Mouse (Mus musculus): ENCODE measurements around the gene Acot11. TPM values are rescaled to one million over a fixed set of nuclear protein-coding genes. Genes with fewer than 3 reads are reported as not detected.

Gene Acot11
- 10 to 100 TPM; 35.1 to 37.9 TPM for total RNA-seq (2021)
- long read RNA-seq, experiment 1, full-length matches to known transcripts, result 11 of 26 reads
- long read RNA-seq, experiment 1, partial matches to known transcripts, result 4 of 26 reads
- long read RNA-seq, experiment 1, other reads (novel, unspliced or antisense), result 11 of 26 reads
- long read RNA-seq, experiment 2, full-length matches to known transcripts, result 14 of 22 reads
- long read RNA-seq, experiment 2, partial matches to known transcripts, result 1 of 22 reads
- long read RNA-seq, experiment 2, other reads (novel, unspliced or antisense), result 7 of 22 reads

DNA sequence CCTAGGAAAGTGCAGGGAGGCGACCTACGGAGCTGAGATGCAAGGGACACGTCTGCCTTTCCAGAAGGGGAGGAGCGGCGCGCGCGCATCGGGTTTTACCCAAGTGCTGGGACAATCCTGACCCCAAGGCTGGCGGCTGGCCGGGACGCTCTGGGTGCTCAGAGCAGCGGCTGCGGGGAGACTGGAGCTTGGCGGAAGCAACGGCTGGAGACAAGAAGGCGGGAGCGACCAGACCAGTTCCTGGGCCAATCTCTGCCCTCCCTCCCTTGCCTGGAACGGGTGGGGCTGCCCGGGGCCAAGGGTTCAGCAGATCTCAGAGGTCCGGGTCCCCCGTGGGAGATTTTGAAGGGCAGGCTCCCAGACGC lies at the start of gene Acot11:
Gene Acot11 (minus strand): TSS at position 89 of the 365 bp plus-strand sequence.
- peak; percentile 81 for DNase-seq

DNA sequence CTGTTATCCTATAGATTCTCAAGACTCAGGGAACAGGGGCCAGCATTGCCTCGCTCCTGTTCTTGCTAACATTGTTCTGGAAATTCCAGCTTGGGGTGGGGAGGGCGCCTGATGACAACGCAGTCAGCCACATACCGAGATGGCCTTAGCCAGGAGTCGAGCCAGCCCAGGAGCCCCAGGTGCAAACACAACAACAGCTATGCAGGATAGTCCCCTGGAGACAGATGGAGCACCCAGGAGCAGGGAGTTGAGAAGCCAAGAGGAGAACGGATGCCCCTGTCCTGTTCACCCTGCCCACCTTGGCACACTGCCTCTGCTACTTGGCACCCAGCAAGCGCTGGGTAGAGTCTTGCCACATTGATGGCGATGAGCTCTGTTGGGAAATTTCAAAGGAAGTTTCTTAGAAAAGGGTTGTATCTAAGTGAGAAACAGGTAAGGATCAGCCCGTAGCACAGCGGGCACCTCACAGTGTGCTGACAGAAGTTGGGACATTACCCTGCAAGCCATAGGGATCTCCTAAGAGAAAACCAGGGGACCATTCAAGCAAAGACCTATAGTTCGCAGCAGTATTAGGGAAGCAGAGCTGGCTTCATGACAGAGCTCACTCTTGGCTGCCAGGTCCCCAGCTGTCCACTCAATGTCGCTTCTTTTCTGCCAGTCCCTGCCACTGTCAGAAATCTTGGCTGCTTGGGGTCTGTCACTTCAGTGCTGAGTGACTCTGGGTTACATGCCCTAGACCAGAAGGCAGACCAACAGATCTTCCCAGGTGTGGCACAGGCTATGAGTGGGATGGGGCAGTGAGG lies 43.7 kb upstream of the Acot11 start:
- peak; percentile 61 for DNase-seq

DNA sequence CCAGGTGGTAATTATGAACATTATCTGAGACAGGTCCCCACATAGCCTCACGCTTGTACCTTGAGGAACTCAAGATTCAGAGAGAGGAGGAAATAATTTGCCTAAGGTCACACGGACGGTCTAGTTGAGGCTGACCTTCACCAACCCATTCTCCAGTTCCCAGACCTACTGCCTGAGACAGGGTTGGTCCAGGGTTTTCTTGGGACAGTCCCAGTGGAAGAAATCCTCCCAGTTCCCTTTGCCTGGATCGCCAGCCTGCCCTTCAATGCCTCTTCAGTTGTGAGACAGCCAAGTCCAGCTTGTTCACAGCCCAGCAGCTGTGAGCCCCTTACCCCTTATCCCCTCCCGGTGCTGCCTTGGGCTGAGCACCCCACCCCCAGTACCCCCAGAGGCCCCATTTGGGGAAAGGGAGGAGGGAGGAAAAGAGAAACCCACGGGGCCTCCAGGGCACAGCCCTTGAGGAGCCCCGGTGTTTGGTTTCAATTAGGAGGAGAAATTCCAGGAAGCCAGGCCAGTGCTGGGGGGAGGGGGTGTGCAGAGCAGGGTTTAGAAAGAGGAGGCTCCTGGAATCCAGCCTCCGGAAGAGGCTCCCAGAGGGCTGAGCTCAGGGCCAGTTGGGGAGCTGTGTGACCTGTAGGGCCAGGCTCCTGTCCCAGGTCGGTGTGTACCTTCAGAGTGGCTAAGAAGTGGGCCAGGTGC lies 42.9 kb upstream of the Acot11 start:
- peak; percentile 76 for DNase-seq

DNA sequence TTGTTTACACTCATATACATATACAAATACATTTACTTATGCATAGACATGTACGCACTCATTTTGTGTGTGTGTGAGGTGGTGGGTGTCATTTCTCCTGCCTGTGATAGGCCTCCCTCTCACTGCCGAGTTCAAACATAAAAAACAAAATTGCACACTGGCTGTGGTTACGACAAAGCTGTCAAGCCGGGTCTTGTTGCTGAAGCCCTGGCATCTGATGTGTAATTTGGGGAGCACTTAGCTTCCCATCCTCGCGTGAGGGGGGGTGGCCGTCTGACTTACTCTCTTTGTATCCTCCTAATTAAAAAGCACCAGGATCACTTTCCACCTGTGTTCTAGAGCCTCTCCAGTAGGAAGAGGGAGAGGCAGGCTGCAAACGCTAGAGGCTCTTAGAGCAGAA lies 37.8 kb upstream of the Acot11 start:
- no peak for DNase-seq

DNA sequence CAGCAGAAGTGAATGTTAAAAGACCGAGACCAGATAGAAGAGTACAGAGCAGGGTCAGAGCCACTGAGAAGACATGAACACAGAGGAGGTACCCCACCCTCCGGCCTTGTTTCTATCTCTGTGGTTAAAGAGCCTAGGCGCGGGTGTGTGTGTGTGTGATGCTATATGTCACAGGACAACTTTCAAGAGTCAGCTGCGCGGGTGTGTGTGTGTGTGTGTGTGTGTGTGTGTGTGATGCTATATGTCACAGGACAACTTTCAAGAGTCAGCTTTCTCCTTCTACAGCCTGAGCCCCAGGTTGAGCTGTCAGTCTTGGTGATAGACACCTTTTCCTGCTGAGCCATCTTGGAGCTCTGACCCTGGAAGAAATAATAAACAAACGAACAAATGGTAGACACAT lies 37.1 kb upstream of the Acot11 start:
- DNase-seq, result no peak

DNA sequence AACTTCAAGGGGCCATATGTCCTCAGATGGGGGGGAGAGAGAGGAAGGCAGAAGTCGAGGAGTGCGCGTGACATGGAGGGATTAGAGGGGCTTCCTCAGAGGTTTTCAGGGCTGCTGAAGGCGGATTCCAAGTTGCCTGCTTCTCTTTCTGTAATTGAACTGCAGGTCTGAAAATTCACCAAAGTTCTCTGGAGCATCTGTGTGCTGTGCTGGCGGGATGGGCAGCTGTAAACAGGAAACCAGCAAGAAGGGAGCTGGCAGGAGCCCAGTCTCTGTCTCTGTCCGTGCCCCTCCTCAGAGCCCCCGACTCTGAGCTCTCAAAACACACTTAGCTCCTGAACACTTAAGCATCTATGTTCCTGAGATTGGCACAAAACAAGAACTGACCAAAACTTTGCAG lies 36.5 kb upstream of the Acot11 start:
- no peak for DNase-seq

DNA sequence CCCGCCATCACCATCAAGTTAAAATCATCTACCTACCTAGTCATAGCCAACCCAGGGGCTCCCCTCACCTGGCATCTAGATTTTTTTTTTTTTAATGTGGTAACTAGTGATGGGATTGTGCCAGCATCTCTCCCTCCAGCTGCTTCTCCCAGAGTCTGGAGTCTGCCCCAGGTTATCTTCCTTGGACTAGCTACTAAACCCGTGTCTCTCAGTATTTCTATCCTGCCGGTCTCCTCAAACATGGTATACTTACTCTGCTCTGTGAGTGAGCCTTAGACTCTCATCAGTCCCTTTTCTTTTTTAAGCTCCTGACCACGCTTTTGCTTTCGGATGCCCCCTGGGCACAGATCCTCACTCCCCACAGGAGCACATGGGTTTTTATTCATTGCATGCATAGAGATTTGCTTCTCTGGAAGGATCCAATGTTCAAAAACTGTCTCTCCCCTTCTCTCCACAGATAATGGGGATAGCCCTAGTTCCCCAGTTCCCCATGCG lies 35.9 kb upstream of the Acot11 start:
- DNase-seq, result no peak

DNA sequence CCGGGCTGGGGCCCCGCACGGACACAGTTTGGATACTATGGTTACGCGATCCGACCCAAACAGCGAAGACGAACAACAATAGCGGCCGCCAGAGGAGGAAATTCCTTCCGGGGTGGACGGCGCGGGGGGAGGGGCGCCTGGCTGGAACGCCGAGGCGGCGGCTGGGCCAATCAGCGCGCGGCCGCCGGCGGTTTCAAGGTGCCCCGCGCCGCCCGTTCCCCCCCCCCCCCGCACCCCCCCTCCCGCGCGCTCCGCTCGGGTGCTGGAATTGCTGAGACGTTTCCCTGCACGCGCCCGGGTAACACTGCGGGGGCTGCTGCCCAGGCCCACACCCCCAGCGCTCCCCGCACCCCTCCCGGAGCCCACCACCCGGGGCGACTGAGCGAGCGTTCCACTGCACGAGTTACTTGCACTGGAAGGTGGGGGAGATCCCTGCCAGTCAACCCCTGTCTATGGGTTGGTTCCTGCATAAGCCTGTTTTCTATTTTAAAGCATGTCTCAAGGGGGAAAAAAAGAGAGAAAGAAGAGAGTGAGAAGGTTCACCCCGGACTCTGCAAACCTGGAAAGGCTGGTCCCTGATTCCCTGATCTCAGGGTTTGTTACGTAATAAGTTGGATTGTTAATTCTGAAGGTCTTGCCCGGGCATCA lies 35.3 kb upstream of the Acot11 start:
- DNase-seq, result peak; percentile 95

DNA sequence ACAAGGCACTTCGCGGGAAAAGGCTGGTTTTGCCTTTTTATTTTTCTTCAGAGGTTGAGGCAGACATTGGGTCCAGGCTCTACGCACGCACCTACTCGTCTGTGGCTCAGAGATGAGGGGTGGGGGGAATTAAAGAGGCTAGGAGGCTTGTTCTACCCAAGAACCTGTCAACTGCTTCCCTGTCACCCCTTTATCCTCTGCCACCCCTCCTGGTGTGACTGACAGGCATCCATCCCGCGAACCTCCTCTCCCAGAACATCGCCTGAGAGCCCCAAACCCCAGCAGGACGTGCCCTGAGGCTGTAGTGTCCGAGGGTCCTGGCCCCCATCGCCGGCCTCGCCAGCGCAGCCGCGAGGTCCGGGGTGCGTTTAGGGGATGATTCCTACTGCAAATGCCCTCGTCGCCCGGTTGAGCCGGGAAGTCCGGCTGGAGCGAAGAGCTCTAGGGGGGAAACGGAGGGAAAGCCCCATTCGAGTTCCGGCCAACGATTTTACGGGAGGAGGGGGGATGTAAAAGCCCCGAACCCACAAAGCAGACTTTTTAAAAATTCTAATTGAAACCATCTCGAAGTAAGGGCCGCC lies 34.5 kb upstream of the Acot11 start:
- DNase-seq, result peak; percentile 57

DNA sequence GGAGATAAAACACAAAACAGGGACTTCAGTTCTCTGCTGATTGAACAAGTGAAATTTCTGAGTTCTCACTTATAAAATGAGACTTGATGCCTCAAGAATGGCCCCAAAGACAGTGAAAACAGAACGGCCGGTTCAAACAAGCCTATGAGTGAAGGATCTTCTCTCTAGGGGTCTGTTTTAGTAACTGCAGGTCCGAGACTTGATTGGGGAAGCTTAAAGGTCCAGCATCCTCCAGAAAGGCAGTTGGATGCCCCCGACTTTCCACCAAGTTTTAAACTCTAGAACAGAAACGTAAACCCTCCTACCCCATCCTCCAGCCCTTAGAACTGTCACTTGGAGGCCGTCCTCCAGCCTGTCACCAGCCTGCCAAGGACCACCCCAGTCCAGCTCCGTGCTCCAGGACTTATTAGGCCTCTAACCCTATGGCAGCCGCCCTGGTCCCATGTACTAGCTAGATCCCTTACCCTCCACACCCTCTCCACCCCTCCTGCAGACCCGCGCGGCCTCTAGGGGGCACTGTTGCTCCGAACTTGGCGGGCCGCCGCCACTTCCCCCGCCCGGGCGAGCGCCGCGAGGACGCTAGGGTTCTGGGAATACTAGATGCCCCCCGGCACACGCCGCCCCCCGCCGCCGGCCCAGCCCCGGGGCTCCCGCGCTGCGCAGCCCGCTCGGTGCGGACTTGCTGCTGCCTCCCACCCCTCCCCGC lies 33.9 kb upstream of the Acot11 start:
- DNase-seq, result peak; percentile 100

DNA sequence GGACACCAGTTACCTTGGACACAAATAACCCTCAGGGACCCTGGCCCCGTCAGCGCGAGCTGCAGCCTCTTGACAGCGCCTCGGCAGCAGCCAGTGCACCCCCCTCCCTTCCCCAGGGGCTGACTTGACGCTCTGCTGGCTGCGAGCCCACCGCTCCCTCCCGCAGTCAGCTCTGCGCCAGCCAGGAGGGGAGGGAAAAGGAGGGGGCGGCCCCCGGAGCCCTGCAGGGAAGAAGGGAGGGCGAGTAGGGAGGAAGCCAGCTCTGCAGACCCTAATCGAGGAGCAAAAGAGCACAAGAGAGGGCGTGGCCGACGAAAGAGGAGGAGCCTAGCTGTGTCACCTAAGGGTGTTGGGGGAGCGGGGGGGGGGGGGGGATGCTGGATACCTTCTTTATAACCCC lies 33.2 kb upstream of the Acot11 start:
- peak; percentile 81 for DNase-seq

DNA sequence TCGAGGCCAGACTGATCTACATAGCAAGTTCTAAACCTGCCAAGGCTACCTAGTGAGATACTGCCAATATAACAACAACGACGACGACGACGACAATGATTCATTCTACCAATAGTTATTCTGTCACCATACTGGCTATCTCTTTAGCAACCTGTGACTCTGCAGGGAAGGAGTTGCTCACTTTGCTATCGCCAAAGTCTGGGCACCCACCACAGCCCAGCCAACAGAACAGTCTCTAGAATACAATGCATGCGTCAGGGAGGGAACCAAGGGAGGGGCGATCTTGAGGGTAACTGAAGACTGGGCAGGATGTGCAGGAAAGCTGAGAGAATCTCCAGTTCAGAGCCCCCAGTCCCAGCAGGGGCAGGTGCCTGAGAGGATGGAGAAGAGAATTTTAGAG lies 32.6 kb upstream of the Acot11 start:
- DNase-seq, result no peak

DNA sequence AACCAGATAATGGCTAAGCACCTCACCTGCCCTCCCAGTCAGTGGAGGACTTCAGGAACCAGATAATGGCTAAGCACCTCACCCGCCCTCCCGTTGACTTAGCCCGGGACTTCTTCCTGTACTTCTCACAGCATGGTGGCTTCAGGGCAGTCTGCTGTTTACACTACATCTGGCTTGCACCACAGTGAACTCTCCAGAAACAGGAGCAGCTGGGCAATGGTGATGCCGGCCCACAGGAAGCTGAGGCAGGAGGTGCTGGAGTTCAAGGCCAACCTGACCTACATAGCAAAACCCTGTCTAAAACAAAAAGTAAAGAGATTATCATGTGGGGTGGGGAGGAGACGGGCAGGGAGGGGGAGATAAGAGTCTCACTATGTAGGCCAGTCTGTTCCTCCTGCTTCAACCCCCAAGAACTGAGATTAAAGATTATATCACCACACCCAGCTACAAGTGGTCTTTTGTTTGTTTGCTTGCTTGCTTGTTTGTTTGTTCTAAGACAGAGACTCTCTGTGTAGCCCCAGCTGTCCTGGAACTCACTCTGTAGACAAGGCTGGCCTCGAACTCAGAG lies 25.8 kb upstream of the Acot11 start:
- no peak for DNase-seq

DNA sequence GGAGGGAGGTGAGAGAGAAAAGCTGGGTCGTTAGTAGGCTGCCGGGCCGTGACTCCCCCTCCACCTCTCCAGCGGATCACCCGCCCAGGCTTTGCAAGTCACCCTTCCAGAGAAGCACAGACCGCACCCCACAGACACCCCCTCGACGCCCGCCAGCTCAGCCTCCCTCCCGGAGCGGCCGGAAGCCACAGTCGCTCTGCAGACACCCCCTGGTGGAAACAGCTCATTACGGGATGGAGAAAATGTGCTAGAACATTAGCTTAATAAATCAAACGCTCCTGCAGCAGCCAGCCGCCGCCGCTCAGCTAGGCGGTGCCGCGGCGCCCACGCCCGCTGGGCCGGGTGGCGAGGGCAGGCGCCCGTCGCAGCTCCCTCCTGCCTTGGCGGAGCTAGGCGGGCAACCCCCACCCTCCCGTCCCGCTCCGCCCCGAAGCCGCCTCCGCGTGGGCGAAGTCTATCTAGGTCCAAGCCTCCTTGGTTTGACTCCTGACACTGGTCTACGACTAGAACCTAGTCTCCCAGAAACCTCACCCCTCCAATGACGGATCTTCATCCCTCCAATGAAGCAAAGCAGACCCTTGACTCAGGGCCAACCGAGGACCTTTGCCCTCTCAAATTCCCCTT lies 23.1 kb upstream of the Acot11 start:
- peak; percentile 81 for DNase-seq

DNA sequence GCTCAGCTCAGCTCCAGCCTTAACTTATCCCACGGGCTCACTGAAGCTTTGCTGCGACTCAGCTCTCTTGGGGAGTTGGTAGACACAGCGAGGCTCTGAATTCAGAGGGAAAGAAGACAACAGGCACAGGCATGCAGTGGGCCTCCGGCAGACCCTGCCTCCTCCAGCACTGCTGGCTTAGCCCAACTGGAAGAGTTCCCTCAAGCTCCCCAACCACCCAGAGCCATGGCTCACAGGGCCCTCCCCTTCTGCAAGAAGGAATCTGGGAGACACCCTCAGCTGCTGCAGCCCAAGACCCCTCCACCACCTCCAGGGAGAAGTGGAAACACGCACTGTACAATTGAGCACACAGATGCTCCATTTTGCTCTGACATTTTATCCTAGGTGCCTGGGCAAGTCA lies 20.4 kb upstream of the Acot11 start:
- no peak for DNase-seq

DNA sequence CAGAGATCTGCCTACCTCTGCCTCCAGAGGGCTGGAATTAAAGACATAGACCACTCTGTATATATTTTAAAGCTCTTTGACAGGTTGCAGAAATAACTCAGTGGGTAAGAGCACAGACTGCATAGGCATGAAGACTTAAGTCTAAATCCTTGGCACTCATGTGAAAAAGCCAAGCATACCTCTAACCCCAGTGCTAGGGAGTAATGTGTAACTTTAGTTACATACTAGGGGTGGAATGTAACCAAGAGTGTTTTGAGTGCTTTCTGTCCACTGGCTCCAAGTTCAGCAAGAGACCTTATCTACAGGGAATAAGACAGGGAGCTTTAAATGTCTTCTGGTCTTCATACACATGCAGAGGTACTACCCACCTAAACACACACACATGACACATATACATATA lies 14.6 kb upstream of the Acot11 start:
- DNase-seq, result no peak

DNA sequence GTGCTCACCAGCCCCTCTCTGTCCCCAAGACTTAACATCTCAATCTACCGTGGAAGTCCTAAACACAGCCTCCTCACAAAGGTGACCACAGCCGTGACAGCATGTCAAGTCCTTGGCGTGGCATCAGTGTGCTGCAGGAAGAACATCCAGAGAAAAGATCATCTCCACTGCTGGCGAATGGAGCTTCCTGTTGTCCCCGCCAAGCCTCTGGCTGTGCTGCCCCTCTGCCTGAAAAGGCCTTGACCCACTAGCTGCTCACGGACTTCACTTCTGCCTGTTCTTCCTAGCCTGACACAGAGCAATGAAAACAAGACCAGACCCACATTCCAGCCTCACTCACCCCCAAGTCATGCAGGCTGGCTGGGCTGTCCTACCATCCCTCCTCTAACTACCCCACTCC lies 13.5 kb upstream of the Acot11 start:
- DNase-seq, result peak; percentile 34

DNA sequence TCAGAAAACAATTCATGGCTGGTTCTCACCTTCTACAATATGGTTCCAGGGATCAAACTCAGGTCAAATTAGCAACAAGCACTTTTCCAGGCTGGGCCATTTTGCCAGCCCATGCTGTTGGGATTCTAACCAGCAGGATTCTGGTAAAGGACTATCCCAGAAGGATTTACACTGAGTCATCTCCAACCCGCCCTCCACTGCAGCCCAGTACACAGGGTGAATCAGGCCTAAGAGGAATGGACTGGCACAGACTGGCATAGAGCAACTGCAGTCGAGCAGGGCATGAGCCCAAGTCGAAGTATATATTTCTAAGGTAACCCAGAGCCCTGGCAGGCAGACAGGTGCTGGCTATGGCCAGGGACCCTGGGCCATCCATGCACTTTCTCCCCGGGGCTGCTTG lies 12.2 kb upstream of the Acot11 start:
- no peak for DNase-seq

DNA sequence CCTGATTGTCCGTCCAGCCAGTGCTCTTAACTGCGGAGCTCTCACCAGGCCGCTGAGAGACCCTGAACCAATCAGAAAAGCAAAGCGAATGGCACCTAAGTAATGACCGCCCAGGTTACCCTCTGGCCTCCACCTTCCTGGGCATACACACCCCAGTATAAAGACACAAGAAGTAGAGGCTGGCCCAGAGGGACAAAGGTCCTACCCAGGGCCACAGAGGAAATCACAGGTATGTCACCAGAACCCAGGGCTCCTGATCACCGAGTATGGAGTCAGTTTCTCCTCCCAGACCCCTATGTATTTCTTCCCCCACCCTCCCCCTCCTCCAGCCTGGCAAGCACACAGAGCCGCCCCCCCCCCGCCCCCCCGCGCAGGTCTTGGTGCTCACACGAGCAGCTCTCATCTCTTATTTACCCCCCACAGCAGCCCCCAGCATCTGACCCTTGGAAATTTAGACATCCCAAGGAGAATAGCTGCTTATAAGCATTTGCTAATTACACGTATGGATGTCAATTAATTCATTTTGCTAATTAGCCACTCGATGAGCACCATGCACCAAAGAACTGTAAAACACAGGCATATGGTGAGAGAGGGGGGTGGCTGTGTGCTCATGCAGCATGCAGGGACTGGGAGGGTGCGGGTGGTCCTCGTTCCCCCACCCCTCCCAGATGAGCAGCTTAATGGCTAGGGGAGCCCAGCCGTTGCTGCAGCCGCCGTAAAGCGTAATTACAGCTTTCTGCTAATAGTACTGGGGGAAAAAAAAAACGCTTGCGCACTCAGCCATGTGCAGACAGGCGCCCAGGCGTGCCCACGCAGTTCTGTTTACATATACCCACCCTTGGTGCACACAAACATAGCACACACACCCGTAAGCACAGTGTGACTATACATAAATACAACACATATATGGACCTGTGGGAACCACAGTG lies 10.9 kb upstream of the Acot11 start:
- no peak for DNase-seq

DNA sequence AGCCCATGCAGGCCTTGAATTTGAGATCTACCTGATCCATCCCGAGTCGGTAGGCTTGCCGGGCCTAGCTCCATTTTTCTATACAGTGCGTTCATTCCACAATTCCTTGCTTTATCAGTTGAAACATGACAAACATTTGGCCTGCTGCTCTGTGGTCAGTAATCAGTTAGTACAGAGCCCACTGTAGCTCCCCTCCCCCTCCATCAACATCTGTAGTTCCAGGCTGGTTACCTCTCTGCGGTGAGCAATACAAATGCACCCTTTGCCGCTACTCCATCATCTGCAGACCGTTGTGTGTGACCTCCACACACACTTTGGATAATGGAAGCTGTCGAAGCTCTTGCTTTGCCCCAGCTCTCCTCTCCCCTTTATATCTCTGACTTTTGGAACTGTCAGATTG lies 6.4 kb upstream of the Acot11 start:
- no peak for DNase-seq

Measured in adrenal gland, postnatal 10 days (tissue).